Mouse (Mus musculus) thymus, postnatal 25 days (tissue): ENCODE measurements around the gene Gm128.
"Not testable (repeated sequence)": the region's sequence is repeated elsewhere in the genome, so short reads cannot be mapped to it uniquely, and the experiment has no call there.

Experiments used
- DNase-seq: peaks from one replicate; pipeline ENCODE4 v3.0.0; 2022

The Gm128 gene

GRCm38 (mm10) chr3:95230495-95231297, 10.7 kb downstream of the Gm128 start:
- DNase-seq = peak; percentile 55

- peak; percentile 48 for DNase-seq
Observed at GRCm38 (mm10) chr3:95229781-95230494, 11.5 kb downstream of the Gm128 start.

- DNase-seq = peak; percentile 64
Observed at GRCm38 (mm10) chr3:95228894-95229780, 12.3 kb downstream of the Gm128 start.

GRCm38 (mm10) chr3:95228148-95228893, 13.1 kb downstream of the Gm128 start, which contains the start of gene Cdc42se1:
Cdc42se1 (plus strand) TSS chr3:95228732.
- DNase-seq = peak; percentile 93

- DNase-seq = no peak
Observed at GRCm38 (mm10) chr3:95227214-95227613, 14.2 kb downstream of the Gm128 start.

- no peak for DNase-seq
Observed at GRCm38 (mm10) chr3:95224295-95224694, 17.1 kb downstream of the Gm128 start.

GRCm38 (mm10) chr3:95223041-95223440, 18.4 kb downstream of the Gm128 start:
- DNase-seq = no peak

- no peak for DNase-seq
Observed at GRCm38 (mm10) chr3:95218466-95219137, 22.8 kb downstream of the Gm128 start.

GRCm38 (mm10) chr3:95217255-95218134, 23.9 kb downstream of the Gm128 start, which contains the start of gene Gabpb2:
Gabpb2 (minus strand) TSS chr3:95217916.
- peak; percentile 98 for DNase-seq

- no peak for DNase-seq
Observed at GRCm38 (mm10) chr3:95216655-95217254, 24.6 kb downstream of the Gm128 start.

GRCm38 (mm10) chr3:95213609-95213975, 27.8 kb downstream of the Gm128 start:
- DNase-seq = no peak

- not testable (repeated sequence) for DNase-seq
Observed at GRCm38 (mm10) chr3:95212889-95213608, 28.3 kb downstream of the Gm128 start.

GRCm38 (mm10) chr3:95210585-95210984, 30.8 kb downstream of the Gm128 start:
- peak; percentile 59 for DNase-seq

GRCm38 (mm10) chr3:95208286-95208685, 33.1 kb downstream of the Gm128 start:
- no peak for DNase-seq

- DNase-seq = no peak
Observed at GRCm38 (mm10) chr3:95203880-95204279, 37.5 kb downstream of the Gm128 start.

GRCm38 (mm10) chr3:95200562-95200961, 40.8 kb downstream of the Gm128 start:
- no peak for DNase-seq

GRCm38 (mm10) chr3:95200132-95200531, 41.3 kb downstream of the Gm128 start:
- no peak for DNase-seq

GRCm38 (mm10) chr3:95199101-95199500, 42.3 kb downstream of the Gm128 start:
- no peak for DNase-seq

GRCm38 (mm10) chr3:95195772-95196171, 45.6 kb downstream of the Gm128 start:
- DNase-seq = no peak
